Mouse (Mus musculus) CD4-positive, CD25-positive, alpha-beta regulatory T cell (primary cell): ENCODE measurements around the gene Mapk8ip2. TPM values are rescaled to one million over a fixed set of nuclear protein-coding genes. Genes with fewer than 3 reads are reported as not detected.

Source experiments
- polyA plus RNA-seq: library from polyadenylated mRNA; unstranded; fragments of 100-300 nt; shearing (Covaris generic); gene quantifications from one replicate; pipeline ENCODE4 v1.2.1, GENCODE M21; 2017

Mapk8ip2 gene
- polyA plus RNA-seq: 0.19 TPM

DNA sequence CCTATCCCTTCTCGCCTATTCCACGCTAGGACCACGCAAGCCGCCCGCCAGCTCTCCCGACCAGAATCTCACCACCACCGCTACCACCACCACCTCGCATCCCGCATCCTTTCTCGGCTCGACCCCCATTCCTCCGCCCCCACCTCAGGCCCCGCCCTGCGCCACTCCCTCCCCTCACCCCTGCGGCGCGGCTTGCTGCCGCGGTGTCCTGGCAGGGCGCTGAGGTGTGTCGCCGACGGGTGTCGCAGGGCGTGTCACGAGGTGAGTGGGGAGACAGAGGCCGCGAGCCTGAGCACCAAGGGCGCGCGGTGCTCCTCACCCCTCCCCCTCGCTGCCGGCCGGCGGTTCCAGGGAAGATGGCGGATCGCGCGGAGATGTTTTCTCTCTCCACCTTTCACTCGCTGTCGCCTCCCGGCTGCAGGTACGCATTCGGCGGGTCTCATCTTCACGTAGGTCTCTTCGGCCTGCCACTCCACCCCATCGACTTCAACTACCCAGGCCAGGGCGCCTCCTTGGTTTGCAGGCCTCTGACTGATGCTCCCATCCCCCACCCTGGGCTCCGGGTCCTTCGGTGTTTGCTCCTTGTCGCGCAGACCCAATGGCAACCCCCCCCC lies at the start of gene Mapk8ip2:
Gene Mapk8ip2, plus strand, starts transcription at position 49 of the 614 bp plus-strand sequence.

DNA sequence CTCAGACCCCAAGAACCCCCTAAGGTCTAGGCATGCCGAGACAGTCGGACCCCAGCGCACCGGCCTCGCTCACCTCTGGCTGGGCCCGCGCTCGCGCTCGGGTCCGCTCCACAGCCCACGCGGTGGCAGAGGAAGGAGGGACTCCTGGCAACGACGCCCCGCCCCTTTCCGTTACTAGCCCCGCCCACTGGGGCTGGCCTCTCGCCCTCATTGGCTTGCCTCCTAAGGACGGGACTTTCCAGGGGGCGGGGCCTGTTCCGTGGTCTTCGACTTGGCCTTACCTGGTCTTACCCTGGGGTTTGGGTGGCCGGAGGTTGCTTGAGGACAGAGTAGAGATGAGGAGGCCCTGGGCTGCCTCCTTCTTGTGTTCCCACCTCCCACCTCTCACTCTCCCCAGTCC lies 43.6 kb upstream of the Mapk8ip2 start, which contains the start of gene Syce3:
Gene Syce3, minus strand, starts transcription at position 386 of the 400 bp plus-strand sequence.

GRCm38 (mm10) chr15:89425711-89426121 lies 28.0 kb upstream of the Mapk8ip2 start, which contains the start of gene Cpt1b:
Gene Cpt1b, minus strand, starts transcription at chr15:89425863.

DNA sequence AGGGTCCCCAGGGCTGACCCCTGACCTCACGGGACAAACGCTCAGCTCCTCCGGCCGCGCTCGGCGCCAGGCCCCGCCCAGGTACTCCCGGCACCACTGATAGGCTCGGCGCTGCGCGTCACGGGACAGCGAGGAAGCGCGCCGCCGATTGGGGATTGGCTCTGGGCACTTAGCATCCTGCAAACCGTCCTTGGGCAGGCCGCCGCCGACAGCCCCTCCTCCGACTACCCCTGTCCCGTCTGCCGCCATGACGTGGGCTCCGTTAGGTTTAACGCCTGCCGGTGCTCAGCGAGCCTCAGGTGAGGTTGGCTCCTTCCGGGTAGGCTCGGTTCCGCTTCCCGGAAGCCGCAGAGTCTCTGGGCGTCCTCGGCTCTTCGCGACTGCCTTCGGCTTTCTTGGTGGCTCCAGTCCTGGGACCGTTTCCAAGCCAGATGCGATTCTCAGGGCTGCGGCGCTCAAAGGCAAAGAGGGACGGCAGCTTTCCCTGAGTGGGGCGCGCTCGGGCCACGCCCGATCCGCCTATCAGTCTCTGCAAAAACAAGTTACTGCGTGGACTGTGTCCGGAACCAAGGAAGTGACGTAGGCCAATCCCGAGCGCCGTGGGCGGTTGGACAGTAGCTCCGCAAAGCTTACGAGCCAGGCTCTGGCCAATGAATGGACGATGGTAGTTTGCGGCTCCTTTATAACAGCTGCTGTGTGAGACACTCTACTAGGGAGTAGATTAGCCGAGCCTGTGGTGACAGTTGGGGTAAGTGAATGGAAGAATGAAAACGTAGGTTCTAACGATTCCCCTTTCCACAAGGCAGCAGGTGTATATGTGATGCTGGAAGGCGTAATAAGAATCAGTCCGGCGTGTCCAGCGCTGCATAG lies 24.1 kb upstream of the Mapk8ip2 start, which contains the start of the genes C730034F03Rik, Gm44502 and Chkb:
Gene C730034F03Rik, plus strand, starts transcription at position 238 of the 870 bp plus-strand sequence.
Gene Gm44502, minus strand, starts transcription at position 345 of the 870 bp plus-strand sequence.
Gene Chkb, minus strand, starts transcription at position 557 of the 870 bp plus-strand sequence.

GRCm38 (mm10) chr15:89477091-89477491 lies 23.4 kb downstream of the Mapk8ip2 start, which contains the start of gene Arsa:
Gene Arsa, minus strand, starts transcription at chr15:89477425.

DNA sequence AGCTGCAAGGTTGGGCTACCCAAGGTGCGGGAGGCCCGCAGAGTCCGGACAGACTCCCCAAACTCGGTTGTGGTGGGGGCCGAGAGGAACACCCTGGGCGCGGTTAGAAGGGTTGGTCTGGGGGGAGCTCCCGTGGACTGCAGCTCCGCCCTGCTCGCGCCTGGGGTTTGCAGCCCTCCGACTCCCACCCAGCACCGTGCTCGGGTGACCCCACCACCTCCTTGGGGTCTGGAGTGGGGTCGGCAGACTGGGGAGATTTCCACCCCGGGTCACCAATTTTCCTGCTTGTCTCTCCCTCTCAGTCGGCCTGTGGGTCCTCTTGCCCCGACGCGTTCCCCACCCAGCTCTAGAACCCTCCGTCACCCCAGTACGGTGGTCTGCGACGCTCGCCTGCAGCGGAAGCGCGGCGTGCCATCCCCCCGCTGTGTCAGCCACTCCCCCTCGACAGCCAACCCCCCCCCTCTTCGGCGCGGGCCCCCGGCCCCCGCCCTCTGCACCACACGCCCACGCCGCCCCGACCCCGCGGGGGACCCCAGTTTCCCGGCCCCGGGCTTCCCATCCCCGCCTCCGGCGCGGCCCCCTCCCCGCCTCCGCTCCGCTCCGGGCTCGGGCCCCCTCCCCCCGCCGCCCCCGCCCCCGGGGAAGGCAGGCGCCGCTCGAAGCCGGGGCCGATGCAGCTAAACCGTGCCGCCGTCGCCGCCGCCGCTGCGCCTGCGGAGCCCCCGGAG lies 45.4 kb downstream of the Mapk8ip2 start, which contains the start of gene Shank3:
Gene Shank3, plus strand, starts transcription at position 663 of the 728 bp plus-strand sequence.

Other genes with a start within 250 kb of the Mapk8ip2 start
- 20.3 TPM for gene Ppp6r2, start 242.4 kb upstream of the Mapk8ip2 start, polyA plus RNA-seq
- 226 TPM for gene Sbf1, start 138.6 kb upstream of the Mapk8ip2 start, polyA plus RNA-seq
- gene Adm2, start 131.2 kb upstream of the Mapk8ip2 start, polyA plus RNA-seq: not detected
- not detected for gene Miox, start 119.5 kb upstream of the Mapk8ip2 start, polyA plus RNA-seq
- 61.9 TPM for gene Lmf2, start 98.3 kb upstream of the Mapk8ip2 start, polyA plus RNA-seq
- gene Ncaph2, start 98.2 kb upstream of the Mapk8ip2 start, polyA plus RNA-seq: 177 TPM
- gene Sco2, start 80.1 kb upstream of the Mapk8ip2 start, polyA plus RNA-seq: 13.1 TPM
- gene Tymp, start 76.9 kb upstream of the Mapk8ip2 start, polyA plus RNA-seq: 2.2 TPM
- 1.4 TPM for gene Odf3b, start 74.6 kb upstream of the Mapk8ip2 start, polyA plus RNA-seq
- 0.08 TPM for gene Klhdc7b, start 69.0 kb upstream of the Mapk8ip2 start, polyA plus RNA-seq
- gene Syce3, start 43.4 kb upstream of the Mapk8ip2 start, polyA plus RNA-seq: not detected
- gene Cpt1b, start 28.1 kb upstream of the Mapk8ip2 start, polyA plus RNA-seq: 0.36 TPM
- 6.5 TPM for gene C730034F03Rik, start 24.3 kb upstream of the Mapk8ip2 start, polyA plus RNA-seq
- not detected for gene Gm44502, start 24.2 kb upstream of the Mapk8ip2 start, polyA plus RNA-seq
- 119 TPM for gene Chkb, start 24.0 kb upstream of the Mapk8ip2 start, polyA plus RNA-seq
- 23.2 TPM for gene Arsa, start 23.5 kb downstream of the Mapk8ip2 start, polyA plus RNA-seq
- not detected for gene Shank3, start 45.7 kb downstream of the Mapk8ip2 start, polyA plus RNA-seq
- not detected for gene Acr, start 114.4 kb downstream of the Mapk8ip2 start, polyA plus RNA-seq
- 1.9 TPM for gene Rabl2, start 138.0 kb downstream of the Mapk8ip2 start, polyA plus RNA-seq